Mouse (Mus musculus): Measurements from ENCODE around the gene Best2. TPM values are rescaled to one million over a fixed set of nuclear protein-coding genes. Genes with fewer than 3 reads are reported as not detected.

Gene Best2
- not detected for total RNA-seq (2023)

DNA sequence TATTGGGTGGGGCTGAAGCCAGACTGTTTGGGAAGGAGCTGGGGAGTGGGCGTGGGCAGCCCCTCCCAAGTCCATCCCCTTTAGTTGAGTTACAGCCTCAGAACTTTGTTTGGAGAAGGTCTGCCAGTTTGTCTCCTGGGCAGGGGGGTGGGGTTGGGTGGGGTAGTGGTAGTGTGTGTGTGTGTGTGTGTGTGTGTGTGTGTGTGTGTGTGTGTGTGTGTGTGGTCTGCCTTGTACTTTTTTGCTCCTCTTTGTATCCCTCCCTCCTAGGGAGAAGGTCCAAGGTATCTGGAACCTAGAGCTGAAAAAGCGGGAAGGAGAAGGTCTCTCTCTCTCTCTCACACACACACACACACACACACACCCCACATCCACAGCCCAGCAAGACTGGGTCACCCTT, at the start of gene Best2:
TSS of gene Best2 (minus strand) at position 101 of the 400 bp plus-strand sequence.

GRCm38 (mm10) chr8:85059879-85060616, 45.7 kb upstream of the Best2 start, which contains the start of gene Fbxw9:
Gene Fbxw9 (plus strand): TSS chr8:85060055.

DNA sequence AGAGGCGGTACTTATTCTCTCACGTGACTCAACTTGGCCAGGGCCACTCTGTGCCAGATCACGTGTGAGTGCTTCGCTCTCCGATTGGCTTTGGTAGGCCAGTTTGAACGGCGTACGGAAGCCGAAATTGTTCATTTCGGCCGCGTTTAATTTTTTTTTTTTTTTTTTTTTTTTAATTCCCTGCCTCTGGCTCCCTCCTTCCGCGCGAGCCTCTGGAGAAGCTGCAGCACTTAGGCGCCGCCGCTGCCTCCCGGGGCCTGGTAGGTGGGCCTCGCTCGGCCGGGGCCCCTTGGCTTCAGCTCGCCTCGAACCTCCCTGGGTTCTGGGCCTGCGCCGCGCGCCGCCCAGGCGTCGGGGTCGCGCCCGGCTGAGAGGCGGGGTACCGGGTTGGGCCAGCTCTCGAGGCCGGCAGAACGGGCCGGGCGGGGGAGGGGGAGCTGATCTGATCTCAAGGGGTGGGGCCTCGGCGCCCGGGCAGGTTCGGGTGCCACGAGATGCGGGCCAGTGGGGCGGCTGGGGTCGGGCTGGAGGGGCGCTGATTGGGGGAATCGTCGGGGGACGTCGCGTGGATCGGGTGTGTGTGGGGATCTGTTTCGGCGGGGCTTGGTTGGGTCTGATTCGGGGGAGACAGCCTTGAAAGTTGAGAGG, 22.5 kb upstream of the Best2 start, which contains the start of gene Tnpo2:
TSS of gene Tnpo2 (plus strand) at position 198 of the 648 bp plus-strand sequence.

DNA sequence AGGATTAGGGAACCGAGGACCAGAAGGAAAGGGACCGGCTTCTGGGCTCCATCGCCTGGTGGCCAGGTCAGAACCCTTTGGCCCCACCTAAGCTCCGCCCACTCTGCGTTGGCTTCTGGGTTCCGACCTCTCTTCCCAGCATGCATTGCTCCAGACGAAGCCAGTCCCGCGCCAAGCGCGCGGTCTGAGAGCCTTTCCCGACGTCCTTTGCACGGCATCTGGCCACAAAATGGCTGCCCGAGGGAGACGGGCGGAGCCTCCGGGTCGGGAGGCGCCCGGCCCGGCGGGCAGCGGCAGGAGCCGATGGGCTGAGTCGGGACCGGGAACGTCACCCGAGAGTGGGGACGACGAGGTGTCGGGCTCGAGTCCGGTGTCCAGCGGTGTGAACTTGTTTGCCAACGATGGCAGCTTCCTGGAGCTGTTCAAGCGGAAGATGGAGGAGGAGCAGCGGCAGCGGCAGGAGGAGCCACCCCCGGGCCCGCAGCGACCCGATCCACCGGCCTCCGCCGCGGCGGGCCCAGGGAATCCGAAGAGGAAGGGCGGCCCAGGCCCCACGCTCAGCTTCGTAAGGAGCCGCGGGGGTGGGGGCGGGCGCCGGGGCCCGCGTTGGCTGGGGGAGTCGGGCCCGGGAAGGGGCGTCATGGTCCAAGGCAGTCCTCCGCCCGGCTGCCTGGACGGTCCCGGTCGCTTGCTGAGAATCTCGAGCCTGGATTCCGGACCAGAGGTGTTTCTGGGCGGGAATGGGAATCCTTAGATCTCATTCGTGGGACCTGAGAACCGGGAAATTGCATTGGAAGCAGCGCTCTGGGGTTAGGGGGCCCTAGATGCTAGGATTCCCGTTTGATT, 12.6 kb upstream of the Best2 start, which contains the start of gene Trir:
TSS of gene Trir (plus strand) at position 154 of the 846 bp plus-strand sequence.

DNA sequence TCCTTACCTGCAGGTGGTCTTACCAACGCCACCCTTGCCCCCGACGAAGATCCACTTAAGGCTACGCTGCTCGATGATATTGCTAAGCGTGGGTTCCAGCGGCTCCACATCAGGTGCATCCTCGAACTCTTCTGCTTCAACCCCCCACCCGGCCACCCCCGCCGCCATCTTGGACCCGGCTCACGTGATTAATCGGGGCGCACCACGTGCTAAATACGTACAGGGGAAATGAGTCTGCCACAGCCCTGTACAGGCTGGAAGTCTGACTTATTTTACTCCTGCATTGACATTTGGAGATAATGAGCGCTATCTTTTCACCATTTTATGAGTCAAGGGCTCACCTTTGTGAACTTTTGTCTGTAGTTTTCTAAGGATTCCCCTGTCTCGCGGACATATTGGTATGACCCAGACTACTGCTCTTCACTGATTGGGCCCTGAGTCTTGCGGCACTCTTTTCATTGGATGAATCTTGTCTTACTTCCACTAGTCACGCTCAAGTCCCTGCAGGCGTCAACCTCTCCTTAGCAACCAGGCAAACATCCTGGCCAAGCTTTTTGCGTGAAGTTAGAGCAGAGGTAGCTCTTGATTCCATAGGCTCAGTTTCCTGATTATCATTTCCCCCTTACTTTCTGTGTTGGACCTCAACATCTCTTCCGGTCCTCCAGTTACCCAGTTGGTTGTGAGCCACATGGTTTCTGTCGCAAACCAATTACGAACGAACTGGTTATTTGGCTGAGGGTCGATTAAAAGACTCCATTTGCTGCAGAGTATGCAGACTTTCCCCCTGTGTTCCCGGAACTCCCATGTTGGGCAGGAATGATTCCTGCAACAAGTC, 11.0 kb upstream of the Best2 start, which contains the start of gene Asna1:
TSS of gene Asna1 (minus strand) at position 184 of the 835 bp plus-strand sequence.

DNA sequence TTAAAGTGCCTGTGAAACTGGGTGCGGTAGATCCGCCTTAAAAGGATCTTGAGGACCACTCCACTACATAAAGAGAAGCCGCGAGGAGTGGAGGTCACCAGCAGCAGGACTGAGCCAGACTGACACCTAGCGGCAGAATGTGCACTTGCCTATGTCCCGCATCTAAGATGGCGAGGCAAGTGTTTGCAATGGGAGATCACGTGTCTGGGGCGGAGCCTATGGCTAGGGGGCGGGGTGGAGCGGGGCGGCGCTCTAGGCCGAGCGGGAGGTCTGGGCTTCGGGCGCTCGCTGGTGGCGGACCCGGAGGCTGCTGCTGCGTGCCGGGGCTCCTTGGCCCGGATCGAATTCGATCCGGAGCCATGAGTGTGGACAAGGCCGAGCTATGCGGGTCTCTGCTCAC, 24.0 kb downstream of the Best2 start, which contains the start of gene Hook2:
TSS of gene Hook2 (plus strand) at position 255 of the 400 bp plus-strand sequence.

DNA sequence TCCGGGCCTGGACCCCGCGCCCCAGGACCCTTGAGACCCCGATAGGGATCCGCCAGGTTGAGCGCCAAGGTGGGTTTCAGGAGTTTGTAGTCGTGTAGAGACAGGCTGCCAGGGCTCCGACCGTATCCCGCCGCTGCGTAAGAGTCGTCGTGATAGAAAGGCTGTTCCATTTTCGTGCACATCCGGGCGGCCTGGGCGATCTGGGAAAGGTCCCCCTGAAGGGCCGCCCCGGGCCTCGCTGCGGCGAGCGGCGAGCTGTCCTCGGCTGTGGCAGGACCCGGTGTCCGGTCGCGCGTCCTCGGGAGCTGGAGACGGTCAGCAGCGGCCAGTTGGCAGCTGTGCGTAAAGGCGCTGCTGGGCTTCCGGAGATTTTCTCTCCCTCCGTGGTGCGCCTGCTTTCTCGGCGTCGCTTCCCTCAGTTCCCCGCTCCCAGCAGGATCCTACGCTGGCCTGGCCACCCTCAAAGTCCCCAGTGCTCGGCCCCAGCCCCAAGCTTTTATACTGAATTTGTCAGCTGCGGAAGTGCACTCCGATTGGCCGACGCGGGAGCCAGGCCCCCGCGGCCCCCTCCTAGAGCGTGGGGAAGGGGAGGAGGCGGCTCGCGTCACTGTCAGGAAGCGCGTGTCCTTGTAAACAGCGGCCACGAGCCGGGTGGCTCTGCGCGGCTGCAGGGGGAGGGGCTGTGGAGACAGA, 35.9 kb downstream of the Best2 start, which contains the start of gene Junb:
TSS of gene Junb (minus strand) at position 471 of the 693 bp plus-strand sequence.

DNA sequence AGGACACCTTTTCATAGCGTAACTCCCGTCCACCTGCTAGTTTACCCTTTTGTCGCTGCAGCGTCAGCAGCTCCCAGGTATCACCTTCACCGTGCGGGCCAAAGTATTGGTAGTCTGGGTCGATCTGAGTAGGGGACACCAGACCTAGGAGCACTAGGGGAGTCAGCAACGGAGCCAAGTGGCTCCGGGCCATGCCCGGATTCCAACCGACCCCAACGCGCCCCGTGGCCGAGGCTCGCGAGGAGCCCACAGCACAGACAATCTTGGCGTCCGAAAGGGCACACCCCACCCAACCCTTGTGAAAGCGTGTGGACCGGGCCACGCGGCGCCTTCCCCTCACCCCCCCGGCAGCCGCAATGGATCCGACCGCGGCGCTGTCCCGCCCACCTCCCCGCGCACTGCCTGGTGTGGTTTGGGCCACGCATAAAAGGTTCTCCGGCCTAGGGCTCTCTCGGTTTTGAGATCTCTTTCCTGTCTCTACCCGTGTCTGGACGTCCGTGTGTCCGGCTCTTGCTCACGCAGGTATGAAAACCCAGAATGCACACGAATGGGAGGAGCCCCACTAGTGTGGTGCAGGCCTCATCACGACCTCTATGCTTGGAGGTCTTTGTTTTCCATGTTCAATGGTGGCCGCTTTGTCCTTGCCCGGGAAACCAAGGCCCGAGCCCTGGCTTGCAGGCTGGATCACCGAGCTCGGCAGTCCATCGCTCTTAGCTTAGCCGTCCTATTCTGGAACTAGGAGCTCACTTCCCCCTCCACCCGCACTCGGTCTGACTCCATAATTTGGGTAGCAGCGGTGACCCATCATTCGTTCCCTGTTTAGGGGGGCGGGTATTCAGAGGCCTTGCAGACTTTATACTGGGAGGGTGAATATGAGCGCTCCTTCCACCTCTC, 44.8 kb downstream of the Best2 start, which contains the start of the genes Gm49661, Prdx2 and Rnaseh2a:
TSS of gene Gm49661 (minus strand) at position 193 of the 894 bp plus-strand sequence.
TSS of gene Prdx2 (plus strand) at position 347 of the 894 bp plus-strand sequence.
TSS of gene Rnaseh2a (minus strand) at position 527 of the 894 bp plus-strand sequence.

Other genes with a start within 250 kb of the Best2 start
- gene Nfix, start 214.2 kb downstream of the Best2 start, total RNA-seq (2023) = 5.2 TPM
- gene Dand5, start 191.7 kb downstream of the Best2 start, total RNA-seq (2023) = 4.1 TPM
- 18.2 TPM for gene Gadd45gip1, start 183.0 kb downstream of the Best2 start, total RNA-seq (2023)
- gene Rad23a, start 173.9 kb downstream of the Best2 start, total RNA-seq (2023) = 63.9 TPM
- 412 TPM for gene Calr, start 167.6 kb downstream of the Best2 start, total RNA-seq (2023)
- 72.0 TPM for gene Farsa, start 157.5 kb downstream of the Best2 start, total RNA-seq (2023)
- gene Syce2, start 142.4 kb downstream of the Best2 start, total RNA-seq (2023) = 2.4 TPM
- gene Gcdh, start 120.6 kb downstream of the Best2 start, total RNA-seq (2023) = 26.5 TPM
- gene Klf1, start 112.6 kb downstream of the Best2 start, total RNA-seq (2023) = not detected
- 10.5 TPM for gene Dnase2a, start 106.0 kb downstream of the Best2 start, total RNA-seq (2023)
- 0.09 TPM for gene Mast1, start 77.2 kb downstream of the Best2 start, total RNA-seq (2023)
- gene Rtbdn, start 67.5 kb downstream of the Best2 start, total RNA-seq (2023) = not detected
- not detected for gene Gm49661, start 45.1 kb downstream of the Best2 start, total RNA-seq (2023)
- gene Prdx2, start 44.9 kb downstream of the Best2 start, total RNA-seq (2023) = 33.6 TPM
- gene Rnaseh2a, start 44.8 kb downstream of the Best2 start, total RNA-seq (2023) = 47.9 TPM
- gene Junb, start 35.8 kb downstream of the Best2 start, total RNA-seq (2023) = 1,294 TPM
- 4.6 TPM for gene Hook2, start 23.9 kb downstream of the Best2 start, total RNA-seq (2023)
- 64.1 TPM for gene Asna1, start 10.8 kb upstream of the Best2 start, total RNA-seq (2023)
- gene Trir, start 12.3 kb upstream of the Best2 start, total RNA-seq (2023) = 173 TPM
- gene Tnpo2, start 22.4 kb upstream of the Best2 start, total RNA-seq (2023) = 75.7 TPM
- 7.7 TPM for gene Fbxw9, start 45.5 kb upstream of the Best2 start, total RNA-seq (2023)
- gene Gm5741, start 53.5 kb upstream of the Best2 start, total RNA-seq (2023) = not detected
- gene Dhps, start 57.2 kb upstream of the Best2 start, total RNA-seq (2023) = 88.6 TPM
- 52.7 TPM for gene Wdr83os, start 66.2 kb upstream of the Best2 start, total RNA-seq (2023)
- gene Wdr83, start 66.8 kb upstream of the Best2 start, total RNA-seq (2023) = 13.4 TPM
- gene Man2b1, start 68.7 kb upstream of the Best2 start, total RNA-seq (2023) = 94.9 TPM
- gene Zfp791, start 108.6 kb upstream of the Best2 start, total RNA-seq (2023) = not detected
- not detected for gene Cks1brt, start 137.4 kb upstream of the Best2 start, total RNA-seq (2023)
- gene Olfr371, start 211.5 kb upstream of the Best2 start, total RNA-seq (2023) = not detected

Measured in CD8-positive naive resting alpha-beta T cell, adult 57 days (primary cell).